Mouse (Mus musculus): ENCODE data around the gene Cand2. TPM values are rescaled to one million over a fixed set of nuclear protein-coding genes. Genes with fewer than 3 reads are reported as not detected.
"Not testable (repeated sequence)": the region's sequence is repeated elsewhere in the genome, so short reads cannot be mapped to it uniquely, and the experiment has no call there.

Cand2 gene
- polyA plus RNA-seq, 1 experiment from 2014 or later, result 45.8 TPM

GRCm38 (mm10) chr6:115808196-115808487 lies 33.8 kb downstream of the Cand2 start:
- Histone ChIP-seq H3K4me1 (peaks cover 21% of the 10 kb centered on the region), H3K4me2 (peak overlapping the region; percentile 76), H3K36me3 (peaks cover 42% of the 10 kb centered on the region), H3K9ac (peak overlapping the region; percentile 100), H3K9me3 (no peaks in the 10 kb centered on the region), H3K27ac (peak overlapping the region; percentile 98), H3K4me3 (peak overlapping the region; percentile 100), H3K27me3 (no peaks in the 10 kb centered on the region)
- no peak for ATAC-seq (ENCODE audit: insufficient number of reproducible peaks, insufficient read depth, low FRiP score, low TSS enrichment, low read depth)
- under 1% methylated on average over 22 of the region's 22 CpGs for WGBS

GRCm38 (mm10) chr6:115808488-115809231 lies 34.3 kb downstream of the Cand2 start, which contains the start of gene Rpl32:
Gene Rpl32, minus strand, starts transcription at chr6:115808747.
- no peaks in the 10 kb centered on the region for H3K9me3 ChIP-seq
- H3K4me2 ChIP-seq, result peak within 1 kb of the TSS; percentile 76
- H3K4me1 ChIP-seq, result peaks cover 21% of the 10 kb centered on the region
- H3K4me3 ChIP-seq, result peak within 1 kb of the TSS; percentile 100
- H3K36me3 ChIP-seq, result peaks cover 37% of the 10 kb centered on the region
- ATAC-seq (ENCODE audit: insufficient number of reproducible peaks, insufficient read depth, low FRiP score, low TSS enrichment, low read depth), result peak; percentile 78; the same call in 1 of the 2 replicates
- H3K27me3 ChIP-seq, result no peaks in the 10 kb centered on the region
- WGBS, result under 1% methylated on average over 47 of the region's 47 CpGs
- peak within 1 kb of the TSS; percentile 98 for H3K27ac ChIP-seq
- H3K9ac ChIP-seq, result peak within 1 kb of the TSS; percentile 100

GRCm38 (mm10) chr6:115811606-115812005 lies 37.3 kb downstream of the Cand2 start:
- Histone ChIP-seq H3K4me2 (no peak overlapping the region), H3K9me3 (no peaks in the 10 kb centered on the region), H3K4me1 (peaks cover 9% of the 10 kb centered on the region), H3K9ac (peak overlapping the region; percentile 12; the same call in 1 of the 2 replicates), H3K36me3 (peaks cover 8% of the 10 kb centered on the region), H3K4me3 (no peak overlapping the region), H3K27me3 (no peaks in the 10 kb centered on the region), H3K27ac (no peak overlapping the region)
- ATAC-seq (ENCODE audit: insufficient number of reproducible peaks, insufficient read depth, low FRiP score, low TSS enrichment, low read depth), result no peak
- 69% methylated on average over 8 of the region's 8 CpGs for WGBS

- Histone ChIP-seq H3K4me2 (no peak overlapping the region), H3K4me3 (no peak overlapping the region), H3K27ac (no peak overlapping the region), H3K36me3 (no peaks in the 10 kb centered on the region), H3K27me3 (no peaks in the 10 kb centered on the region), H3K9ac (no peak overlapping the region), H3K9me3 (no peaks in the 10 kb centered on the region), H3K4me1 (no peaks in the 10 kb centered on the region)
- ATAC-seq (ENCODE audit: insufficient number of reproducible peaks, insufficient read depth, low FRiP score, low TSS enrichment, low read depth), result 0 out of 2 replicates have a peak, but pooled peaks have one; percentile 7
- WGBS, result 42% methylated on average over 4 of the region's 4 CpGs
Observed at GRCm38 (mm10) chr6:115814104-115814503, 39.8 kb downstream of the Cand2 start.

GRCm38 (mm10) chr6:115815041-115815440 lies 40.7 kb downstream of the Cand2 start:
- Histone ChIP-seq H3K9ac (no peak overlapping the region), H3K36me3 (no peaks in the 10 kb centered on the region), H3K4me2 (no peak overlapping the region), H3K9me3 (no peaks in the 10 kb centered on the region), H3K4me3 (no peak overlapping the region), H3K4me1 (no peaks in the 10 kb centered on the region), H3K27me3 (no peaks in the 10 kb centered on the region), H3K27ac (no peak overlapping the region)
- WGBS, result 73% methylated on average over 4 of the region's 4 CpGs
- no peak for ATAC-seq (ENCODE audit: insufficient number of reproducible peaks, insufficient read depth, low FRiP score, low TSS enrichment, low read depth)

GRCm38 (mm10) chr6:115818129-115818528 lies 43.8 kb downstream of the Cand2 start:
- Histone ChIP-seq H3K9me3 (no peaks in the 10 kb centered on the region), H3K4me1 (no peaks in the 10 kb centered on the region), H3K9ac (no peak overlapping the region), H3K27ac (no peak overlapping the region), H3K27me3 (no peaks in the 10 kb centered on the region), H3K4me3 (no peak overlapping the region), H3K36me3 (no peaks in the 10 kb centered on the region), H3K4me2 (no peak overlapping the region)
- no peak for ATAC-seq (ENCODE audit: insufficient number of reproducible peaks, insufficient read depth, low FRiP score, low TSS enrichment, low read depth)
- WGBS, result 68% methylated on average over 2 of the region's 2 CpGs

GRCm38 (mm10) chr6:115821216-115821993 lies 47.1 kb downstream of the Cand2 start:
- no peak overlapping the region for H3K9ac ChIP-seq
- H3K4me3 ChIP-seq, result no peak overlapping the region
- no peaks in the 10 kb centered on the region for H3K9me3 ChIP-seq
- 87% methylated on average over 8 of the region's 8 CpGs for WGBS
- ATAC-seq (ENCODE audit: insufficient number of reproducible peaks, insufficient read depth, low FRiP score, low TSS enrichment, low read depth), result no peak
- H3K36me3 ChIP-seq, result no peaks in the 10 kb centered on the region
- no peaks in the 10 kb centered on the region for H3K27me3 ChIP-seq
- 0 out of 2 replicates have a peak, but pooled peaks cover 5% of the 10 kb centered on the region for H3K4me1 ChIP-seq
- H3K4me2 ChIP-seq, result no peak overlapping the region
- no peak overlapping the region for H3K27ac ChIP-seq

GRCm38 (mm10) chr6:115823850-115824464 lies 49.6 kb downstream of the Cand2 start:
- Histone ChIP-seq H3K4me3 (peak overlapping the region; percentile 23; the same call in 1 of the 2 replicates), H3K4me2 (peak overlapping the region; percentile 49)
- H3K4me1 ChIP-seq, H3K9ac ChIP-seq, H3K27ac ChIP-seq, H3K9me3 ChIP-seq, H3K27me3 ChIP-seq, H3K36me3 ChIP-seq: not testable (repeated sequence)
- 3% methylated on average over 5 of the region's 11 CpGs for WGBS
- peak; percentile 85 for ATAC-seq (ENCODE audit: insufficient number of reproducible peaks, insufficient read depth, low FRiP score, low TSS enrichment, low read depth)

GRCm38 (mm10) chr6:115830779-115831601 lies 56.7 kb downstream of the Cand2 start:
- H3K36me3 ChIP-seq, result no peaks in the 10 kb centered on the region
- no peaks in the 10 kb centered on the region for H3K9me3 ChIP-seq
- no peak overlapping the region for H3K4me3 ChIP-seq
- H3K4me2 ChIP-seq, result no peak overlapping the region
- no peak overlapping the region for H3K9ac ChIP-seq
- H3K4me1 ChIP-seq, result no peaks in the 10 kb centered on the region
- WGBS, result 81% methylated on average over 6 of the region's 6 CpGs
- ATAC-seq (ENCODE audit: insufficient number of reproducible peaks, insufficient read depth, low FRiP score, low TSS enrichment, low read depth), result no peak
- no peak overlapping the region for H3K27ac ChIP-seq
- no peaks in the 10 kb centered on the region for H3K27me3 ChIP-seq

- Histone ChIP-seq H3K9ac (no peak overlapping the region), H3K27me3 (no peaks in the 10 kb centered on the region), H3K4me1 (no peaks in the 10 kb centered on the region), H3K4me2 (no peak overlapping the region), H3K9me3 (no peaks in the 10 kb centered on the region), H3K27ac (no peak overlapping the region), H3K36me3 (no peaks in the 10 kb centered on the region), H3K4me3 (no peak overlapping the region)
- 90% methylated on average over 2 of the region's 2 CpGs for WGBS
- no peak for ATAC-seq (ENCODE audit: insufficient number of reproducible peaks, insufficient read depth, low FRiP score, low TSS enrichment, low read depth)
Observed at GRCm38 (mm10) chr6:115832152-115832850, 58.0 kb downstream of the Cand2 start.

Measured in embryonic facial prominence, embryonic 13.5 days (tissue).